Mouse (Mus musculus) megakaryocyte-erythroid progenitor cell, adult 5-6 weeks (primary cell): ENCODE data around the gene Fbxo6. TPM values are rescaled to one million over a fixed set of nuclear protein-coding genes. Genes with fewer than 3 reads are reported as not detected.

Experiments
- ATAC-seq: replicated peaks from 2 replicates; pipeline ENCODE4 v1.8.0; 2016; ENCODE audit warnings: mild to moderate bottlenecking, inconsistent platforms; ENCODE audit not compliant: severe bottlenecking, poor library complexity, low FRiP score, low TSS enrichment
- total RNA-seq, 2 experiments: library from RNA; stranded (forward) in 1 of 2; stranded (reverse) in 1 of 2; fragments of 200-1000, 215-1000 nt in 1 of 2; fragments of >200 nt in 1 of 2; fragmentation: Nextera tagmentation in 1 of 2; gene quantifications; 2 replicates each; pipeline ENCODE4 v1.2.3; 2014 to 2017

Gene Fbxo6
- total RNA-seq, 2 experiments from 2014 or later = 10.5 to 25.6 TPM

- ATAC-seq = no peak
Measured at GRCm38 (mm10) chr4:148164461-148164860, 12.5 kb upstream of the Fbxo6 start.

- peak; percentile 73 for ATAC-seq
Measured at GRCm38 (mm10) chr4:148164002-148164439, 12.1 kb upstream of the Fbxo6 start.

GRCm38 (mm10) chr4:148160436-148161390, 8.8 kb upstream of the Fbxo6 start, which contains the start of the genes Fbxo44 and Fbxo2:
TSS of gene Fbxo44 (minus strand) at chr4:148160482.
TSS of gene Fbxo2 (plus strand) at chr4:148160621.
- no peak for ATAC-seq

GRCm38 (mm10) chr4:148159544-148160435, 7.8 kb upstream of the Fbxo6 start:
- ATAC-seq = peak; percentile 81

- no peak for ATAC-seq
Measured at GRCm38 (mm10) chr4:148158436-148159348, 6.8 kb upstream of the Fbxo6 start.

DNA sequence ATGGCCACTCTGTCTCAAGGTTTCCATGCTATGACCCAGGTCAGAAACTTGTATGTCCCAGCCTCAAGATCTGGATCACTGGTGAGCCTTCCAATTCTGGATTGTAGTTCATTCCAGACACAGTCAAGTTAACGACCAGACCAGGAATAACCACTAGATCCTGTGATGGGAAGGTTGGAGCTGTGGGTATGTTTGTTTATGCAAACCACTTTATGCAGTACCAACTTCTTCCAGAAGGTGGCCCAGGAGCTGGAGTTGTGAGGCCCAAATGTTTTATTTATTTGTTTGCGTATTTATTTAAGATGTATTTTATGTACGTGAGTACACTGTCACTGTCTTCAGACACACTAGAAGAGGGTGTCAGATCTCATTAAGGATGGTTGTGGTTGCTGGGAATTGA, 3.0 kb upstream of the Fbxo6 start:
- no peak for ATAC-seq

- ATAC-seq = no peak
Measured at GRCm38 (mm10) chr4:148154006-148154405, 2.1 kb upstream of the Fbxo6 start.

DNA sequence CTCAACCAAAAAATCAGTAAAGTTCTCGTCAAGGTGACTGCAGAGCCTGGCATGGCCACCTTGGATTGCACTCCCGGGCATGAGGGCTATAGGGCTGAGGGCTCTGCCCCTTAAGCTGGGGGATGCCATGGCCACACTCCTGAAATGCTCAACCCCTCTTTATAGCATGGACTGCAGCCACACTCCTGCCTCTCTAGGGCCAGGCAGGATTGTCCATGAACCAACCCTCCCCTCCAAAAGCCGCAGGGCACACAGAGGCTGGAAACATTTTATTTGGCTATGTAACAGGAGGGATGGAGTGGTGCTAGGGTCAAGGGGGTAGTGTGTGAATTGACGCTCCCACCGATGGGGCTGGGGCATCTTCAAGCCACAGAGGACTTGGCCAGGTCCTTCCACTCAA, 607 bp upstream of the Fbxo6 start:
- ATAC-seq = no peak

GRCm38 (mm10) chr4:148150953-148151266, 1.0 kb downstream of the Fbxo6 start:
- no peak for ATAC-seq

GRCm38 (mm10) chr4:148150242-148150641, 1.7 kb downstream of the Fbxo6 start:
- ATAC-seq = no peak

GRCm38 (mm10) chr4:148149540-148149939, 2.4 kb downstream of the Fbxo6 start:
- ATAC-seq = no peak

GRCm38 (mm10) chr4:148147714-148148113, 4.2 kb downstream of the Fbxo6 start:
- ATAC-seq = no peak

DNA sequence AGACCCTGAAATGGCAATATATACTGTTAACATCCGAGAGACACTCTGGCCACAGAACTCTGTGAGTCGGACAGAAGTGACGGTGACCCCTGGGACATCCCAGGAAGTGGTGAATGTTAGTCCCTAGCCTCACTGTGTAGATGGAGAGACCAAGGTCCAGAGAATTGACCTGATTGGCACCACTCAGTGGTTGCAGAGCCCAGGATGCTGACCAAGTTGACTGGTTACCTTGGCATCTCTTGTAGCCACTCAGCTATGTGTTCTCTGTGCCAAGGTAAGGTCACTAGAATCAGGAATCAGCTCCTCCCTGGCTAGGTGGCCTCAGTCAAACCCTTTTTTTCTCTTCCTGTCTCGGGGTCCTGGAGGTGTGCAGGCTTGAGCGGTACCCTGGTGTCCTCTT, 8.2 kb downstream of the Fbxo6 start:
- no peak for ATAC-seq

- ATAC-seq = peak; percentile 95
Measured at GRCm38 (mm10) chr4:148140098-148141011, 11.6 kb downstream of the Fbxo6 start.

GRCm38 (mm10) chr4:148139767-148140097, 12.2 kb downstream of the Fbxo6 start:
- peak; percentile 48 for ATAC-seq

DNA sequence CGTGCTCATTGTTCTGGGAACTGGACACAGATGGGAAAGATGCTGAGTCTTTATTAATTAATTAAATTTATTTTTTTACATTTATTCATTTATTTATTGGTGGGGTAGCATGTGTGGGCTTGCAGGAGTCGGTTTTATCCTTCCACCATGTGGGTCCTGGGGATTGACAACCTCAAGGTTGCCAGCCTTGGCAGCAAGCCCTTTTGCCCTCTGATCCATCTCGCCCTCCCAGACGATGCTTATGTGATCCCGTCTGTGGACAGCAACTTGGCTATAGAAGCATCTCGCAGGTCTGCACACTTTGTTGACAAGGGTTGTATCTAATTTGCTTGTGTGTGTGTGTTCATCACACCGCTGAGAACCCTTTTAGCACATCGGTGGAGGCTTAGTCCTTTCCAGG, 14.4 kb downstream of the Fbxo6 start:
- no peak for ATAC-seq

- ATAC-seq = no peak
Measured at GRCm38 (mm10) chr4:148134988-148135387, 17.0 kb downstream of the Fbxo6 start.

GRCm38 (mm10) chr4:148131497-148132081, 20.4 kb downstream of the Fbxo6 start:
- ATAC-seq = no peak; the same call in 1 of the 2 replicates
